Mouse (Mus musculus) heart, embryonic 15.5 days (tissue): Measurements from ENCODE around the gene Optc. TPM values are rescaled to one million over a fixed set of nuclear protein-coding genes. Genes with fewer than 3 reads are reported as not detected.

Experiments
- ATAC-seq: fragments of 200-750 bp; cut with Nextera tagmentation; replicated peaks from 2 replicates; pipeline ENCODE4 v1.8.0; 2017; ENCODE audit warnings: low read depth, moderate TSS enrichment; ENCODE audit not compliant: insufficient number of reproducible peaks, insufficient read depth, low FRiP score
- H3K27ac ChIP-seq: fragments of 300-500 bp; sonication (generic); 2 replicates; pipeline ENCODE4 v1.5.1; 2015; ENCODE audit warnings: mild to moderate bottlenecking, inconsistent platforms
- H3K27me3 ChIP-seq: fragments of 300-500 bp; sonication (generic); 2 replicates; pipeline ENCODE4 v1.6.1; 2015; ENCODE audit warnings: inconsistent platforms
- H3K36me3 ChIP-seq: fragments of 300-500 bp; sonication (generic); 2 replicates; pipeline ENCODE4 v1.6.1; 2015; ENCODE audit warnings: mild to moderate bottlenecking, inconsistent platforms
- H3K4me1 ChIP-seq: fragments of 300-500 bp; sonication (generic); replicated peaks from 2 replicates; pipeline ENCODE4 v1.6.1; 2015; ENCODE audit warnings: inconsistent platforms
- H3K4me2 ChIP-seq: fragments of 300-500 bp; sonication (generic); 2 replicates; pipeline ENCODE4 v1.6.1; 2015; ENCODE audit warnings: inconsistent platforms, mild to moderate bottlenecking, moderate library complexity
- H3K4me3 ChIP-seq: fragments of 300-500 bp; sonication (generic); 2 replicates; pipeline ENCODE4 v1.5.1; 2015; ENCODE audit warnings: mild to moderate bottlenecking, inconsistent platforms
- H3K9ac ChIP-seq: fragments of 300-500 bp; sonication (generic); 2 replicates; pipeline ENCODE4 v1.6.1; 2015; ENCODE audit warnings: mild to moderate bottlenecking, inconsistent platforms
- H3K9me3 ChIP-seq: fragments of 300-500 bp; sonication (generic); replicated peaks from 2 replicates; pipeline ENCODE4 v1.6.1; 2016; ENCODE audit warnings: inconsistent platforms
- WGBS: fragments of 180-500 bp; shearing (Covaris S2); methylation state at CpG from one replicate; pipeline ENCODE4 v1.1.7; 2015; ENCODE audit warnings: mixed read lengths; 5-methylcytosine and 5-hydroxymethylcytosine counted together
- polyA plus RNA-seq: library from polyadenylated mRNA; unstranded; fragments of >200 nt; fragmentation: Nextera tagmentation; extraction: Ambion mirVana; gene quantifications from 2 replicates; pipeline ENCODE4 v1.2.1, GENCODE M21; 2015

Gene Optc
- polyA plus RNA-seq, 1 experiment from 2014 or later, result 0.18 TPM

- Histone ChIP-seq H3K4me1 (peaks cover 35% of the 10 kb centered on the region), H3K9ac (no peak overlapping the region), H3K27me3 (peaks cover 4% of the 10 kb centered on the region; the same call in 1 of the 2 replicates), H3K4me3 (no peak overlapping the region), H3K36me3 (no peaks in the 10 kb centered on the region), H3K9me3 (no peaks in the 10 kb centered on the region), H3K4me2 (no peak overlapping the region), H3K27ac (no peak overlapping the region)
- WGBS, result 81% methylated on average over 3 of the region's 3 CpGs
- no peak for ATAC-seq
Measured at GRCm38 (mm10) chr1:133856655-133857054, 51.1 kb downstream of the Optc start.

GRCm38 (mm10) chr1:133856133-133856541 lies 51.7 kb downstream of the Optc start:
- no peak overlapping the region for H3K9ac ChIP-seq
- H3K4me2 ChIP-seq, result no peak overlapping the region
- H3K4me1 ChIP-seq, result peaks cover 33% of the 10 kb centered on the region
- 39% methylated on average over 11 of the region's 11 CpGs for WGBS
- no peak for ATAC-seq
- H3K4me3 ChIP-seq, result no peak overlapping the region
- no peaks in the 10 kb centered on the region for H3K36me3 ChIP-seq
- no peaks in the 10 kb centered on the region for H3K9me3 ChIP-seq
- H3K27me3 ChIP-seq, result peaks cover 4% of the 10 kb centered on the region; the same call in 1 of the 2 replicates
- no peak overlapping the region for H3K27ac ChIP-seq

GRCm38 (mm10) chr1:133855274-133856017 lies 52.4 kb downstream of the Optc start:
- Histone ChIP-seq H3K4me2 (peak overlapping the region; percentile 61), H3K9ac (peak overlapping the region; percentile 27; the same call in 1 of the 2 replicates), H3K36me3 (no peaks in the 10 kb centered on the region), H3K27ac (no peak overlapping the region), H3K27me3 (peaks cover 4% of the 10 kb centered on the region; the same call in 1 of the 2 replicates), H3K4me3 (peak overlapping the region; percentile 41), H3K9me3 (no peaks in the 10 kb centered on the region), H3K4me1 (peaks cover 29% of the 10 kb centered on the region)
- WGBS, result 22% methylated on average over 15 of the region's 15 CpGs
- ATAC-seq, result no peak

- Histone ChIP-seq H3K27ac (peak overlapping the region; percentile 42; the same call in 1 of the 2 replicates), H3K9me3 (no peaks in the 10 kb centered on the region), H3K27me3 (peaks cover 4% of the 10 kb centered on the region; the same call in 1 of the 2 replicates), H3K36me3 (no peaks in the 10 kb centered on the region), H3K9ac (peak overlapping the region; percentile 27; the same call in 1 of the 2 replicates), H3K4me2 (peak overlapping the region; percentile 61), H3K4me1 (peaks cover 27% of the 10 kb centered on the region), H3K4me3 (peak overlapping the region; percentile 41)
- WGBS, result 6% methylated on average over 17 of the region's 17 CpGs
- ATAC-seq, result no peak
Measured at GRCm38 (mm10) chr1:133854421-133855273, 53.2 kb downstream of the Optc start.

Other genes starting within 250 kb of the Optc start
- not detected in 2 replicates for gene Zbed6, start 247.1 kb downstream of the Optc start, polyA plus RNA-seq
- gene Gm38394, start 246.7 kb downstream of the Optc start, polyA plus RNA-seq, result 3.4 and 3.8 TPM in 2 replicates
- gene Lax1, start 217.9 kb downstream of the Optc start, polyA plus RNA-seq, result 0.31 and 2.1 TPM in 2 replicates
- 11.2 and 13.6 TPM in 2 replicates for gene Atp2b4, start 107.0 kb downstream of the Optc start, polyA plus RNA-seq
- gene Prelp, start 13.4 kb upstream of the Optc start, polyA plus RNA-seq, result 4.0 and 5.8 TPM in 2 replicates
- 23.3 and 32.3 TPM in 2 replicates for gene Fmod, start 129.3 kb upstream of the Optc start, polyA plus RNA-seq
- 36.9 and 45.4 TPM in 2 replicates for gene Btg2, start 171.1 kb upstream of the Optc start, polyA plus RNA-seq
- 0.42 TPM in 2 replicates for gene Chit1, start 203.2 kb upstream of the Optc start, polyA plus RNA-seq